Mouse (Mus musculus) stomach, embryonic 16.5 days (tissue): ENCODE measurements at regions not wholly inside any gene's neighbourhood (a gene's known extent, or its start where the extent isn't known, plus 50 kb on each side); places are given as distances from the start of the nearest gene placed in this dataset.

Source experiments
- ATAC-seq: fragments of 200-750 bp; cut with Nextera tagmentation; 2 replicates; pipeline ENCODE4 v1.8.0; 2017; ENCODE audit warnings: moderate number of reproducible peaks, moderate TSS enrichment; ENCODE audit not compliant: insufficient read depth, low FRiP score
- H3K27ac ChIP-seq: fragments of 300-500 bp; sonication (generic); 2 replicates; pipeline ENCODE4 v1.5.1; 2014; ENCODE audit warnings: low read length
- H3K27me3 ChIP-seq: fragments of 300-500 bp; sonication (generic); 2 replicates; pipeline ENCODE4 v1.6.1; 2014; ENCODE audit warnings: low read length, control low read depth, mixed read lengths; ENCODE audit not compliant: control insufficient read depth, insufficient read depth
- H3K36me3 ChIP-seq: fragments of 300-500 bp; sonication (generic); 2 replicates; pipeline ENCODE4 v1.6.1; 2014; ENCODE audit warnings: low read length; ENCODE audit not compliant: control insufficient read depth, insufficient read depth
- H3K4me1 ChIP-seq: fragments of 300-500 bp; sonication (generic); 2 replicates; pipeline ENCODE4 v1.6.1; 2014; ENCODE audit warnings: low read length, control low read depth, mixed read lengths; ENCODE audit not compliant: control insufficient read depth, insufficient read depth
- H3K4me2 ChIP-seq: fragments of 300-500 bp; sonication (generic); 2 replicates; pipeline ENCODE4 v1.6.1; 2014; ENCODE audit warnings: low read depth, low read length, mixed read lengths
- H3K4me3 ChIP-seq: fragments of 300-500 bp; sonication (generic); replicated peaks from 2 replicates; pipeline ENCODE4 v1.5.1; 2014; ENCODE audit warnings: mild to moderate bottlenecking, low read length
- H3K9ac ChIP-seq: fragments of 300-500 bp; sonication (generic); 2 replicates; pipeline ENCODE4 v1.6.1; 2014; ENCODE audit warnings: low read length
- H3K9me3 ChIP-seq: fragments of 300-500 bp; sonication (generic); replicated peaks from 2 replicates; pipeline ENCODE4 v1.6.1; 2016; ENCODE audit warnings: low read length, control low read depth; ENCODE audit not compliant: control insufficient read depth
- WGBS: fragments of 180-500 bp; shearing (Covaris S2); extraction: QIAGEN DNeasy Blood & Tissue Kit; methylation state at CpG from one replicate; pipeline ENCODE4 v1.1.7; 2014; 5-methylcytosine and 5-hydroxymethylcytosine counted together

GRCm38 (mm10) chr2:174532671-174533363 lies 59.9 kb upstream of the Prelid3b start:
- H3K4me2 ChIP-seq: no peak overlapping the region
- H3K4me1 ChIP-seq: no peaks in the 10 kb centered on the region
- no peak overlapping the region for H3K27ac ChIP-seq
- 34% methylated on average over 12 of the region's 12 CpGs for WGBS
- no peaks in the 10 kb centered on the region for H3K9me3 ChIP-seq
- peak; percentile 85; the same call in 1 of the 2 replicates for ATAC-seq
- H3K9ac ChIP-seq: no peak overlapping the region
- no peaks in the 10 kb centered on the region for H3K27me3 ChIP-seq
- H3K4me3 ChIP-seq: no peak overlapping the region
- no peaks in the 10 kb centered on the region for H3K36me3 ChIP-seq

- Histone ChIP-seq H3K27me3 (no peaks in the 10 kb centered on the region), H3K36me3 (no peaks in the 10 kb centered on the region), H3K4me2 (no peak overlapping the region), H3K4me1 (no peaks in the 10 kb centered on the region), H3K9me3 (no peaks in the 10 kb centered on the region), H3K27ac (no peak overlapping the region), H3K4me3 (no peak overlapping the region), H3K9ac (no peak overlapping the region)
- 47% methylated on average over 5 of the region's 5 CpGs for WGBS
- no peak for ATAC-seq
Observed at GRCm38 (mm10) chr2:174540717-174541116, 67.8 kb upstream of the Prelid3b start.

GRCm38 (mm10) chr2:174547207-174547606 lies 74.3 kb upstream of the Prelid3b start:
- Histone ChIP-seq H3K27me3 (no peaks in the 10 kb centered on the region), H3K36me3 (no peaks in the 10 kb centered on the region), H3K4me3 (no peak overlapping the region), H3K4me2 (no peak overlapping the region), H3K9me3 (no peaks in the 10 kb centered on the region), H3K4me1 (no peaks in the 10 kb centered on the region), H3K27ac (no peak overlapping the region), H3K9ac (no peak overlapping the region)
- no peak for ATAC-seq
- 77% methylated on average over 3 of the region's 3 CpGs for WGBS

- Histone ChIP-seq H3K9me3 (no peaks in the 10 kb centered on the region), H3K27ac (no peak overlapping the region), H3K4me2 (no peak overlapping the region), H3K4me3 (no peak overlapping the region), H3K4me1 (no peaks in the 10 kb centered on the region), H3K36me3 (no peaks in the 10 kb centered on the region), H3K27me3 (no peaks in the 10 kb centered on the region), H3K9ac (no peak overlapping the region)
- no peak for ATAC-seq
- 89% methylated on average over 6 of the region's 6 CpGs for WGBS
Observed at GRCm38 (mm10) chr2:174547701-174548100, 74.8 kb upstream of the Prelid3b start.

GRCm38 (mm10) chr2:174548776-174549175 lies 75.9 kb upstream of the Prelid3b start:
- Histone ChIP-seq H3K36me3 (no peaks in the 10 kb centered on the region), H3K4me2 (no peak overlapping the region), H3K4me1 (no peaks in the 10 kb centered on the region), H3K27ac (no peak overlapping the region), H3K9ac (no peak overlapping the region), H3K9me3 (no peaks in the 10 kb centered on the region), H3K4me3 (no peak overlapping the region), H3K27me3 (no peaks in the 10 kb centered on the region)
- no peak for ATAC-seq
- WGBS: 71% methylated on average over 4 of the region's 4 CpGs

- 88% methylated on average over 11 of the region's 11 CpGs for WGBS
- no peaks in the 10 kb centered on the region for H3K27me3 ChIP-seq
- H3K4me2 ChIP-seq: no peak overlapping the region
- no peaks in the 10 kb centered on the region for H3K4me1 ChIP-seq
- ATAC-seq: no peak
- no peaks in the 10 kb centered on the region for H3K9me3 ChIP-seq
- no peak overlapping the region for H3K27ac ChIP-seq
- H3K36me3 ChIP-seq: no peaks in the 10 kb centered on the region
- no peak overlapping the region for H3K4me3 ChIP-seq
- no peak overlapping the region for H3K9ac ChIP-seq
Observed at GRCm38 (mm10) chr2:174555778-174556177, 82.9 kb upstream of the Prelid3b start.

- Histone ChIP-seq H3K4me3 (no peak overlapping the region), H3K27ac (no peak overlapping the region), H3K4me1 (no peaks in the 10 kb centered on the region), H3K9me3 (no peaks in the 10 kb centered on the region), H3K4me2 (no peak overlapping the region), H3K27me3 (no peaks in the 10 kb centered on the region), H3K36me3 (no peaks in the 10 kb centered on the region), H3K9ac (no peak overlapping the region)
- WGBS: 31% methylated on average over 7 of the region's 7 CpGs
- ATAC-seq: no peak
Observed at GRCm38 (mm10) chr2:174561828-174562429, 81.4 kb upstream of the Zfp831 start.

GRCm38 (mm10) chr2:174563917-174564316 lies 79.4 kb upstream of the Zfp831 start:
- Histone ChIP-seq H3K27me3 (no peaks in the 10 kb centered on the region), H3K36me3 (no peaks in the 10 kb centered on the region), H3K9me3 (no peaks in the 10 kb centered on the region), H3K4me3 (no peak overlapping the region), H3K27ac (no peak overlapping the region), H3K9ac (no peak overlapping the region), H3K4me1 (no peaks in the 10 kb centered on the region), H3K4me2 (no peak overlapping the region)
- ATAC-seq: no peak
- WGBS: 76% methylated on average over 3 of the region's 3 CpGs

- Histone ChIP-seq H3K4me2 (no peak overlapping the region), H3K36me3 (no peaks in the 10 kb centered on the region), H3K4me3 (no peak overlapping the region), H3K9ac (no peak overlapping the region), H3K27me3 (no peaks in the 10 kb centered on the region), H3K27ac (no peak overlapping the region), H3K9me3 (no peaks in the 10 kb centered on the region), H3K4me1 (no peaks in the 10 kb centered on the region)
- WGBS: 35% methylated on average over 5 of the region's 5 CpGs
- ATAC-seq: no peak
Observed at GRCm38 (mm10) chr2:174564817-174565216, 78.5 kb upstream of the Zfp831 start.
